ENCODE assay signal across 9 mouse cellular contexts in the genomic region with DNA sequence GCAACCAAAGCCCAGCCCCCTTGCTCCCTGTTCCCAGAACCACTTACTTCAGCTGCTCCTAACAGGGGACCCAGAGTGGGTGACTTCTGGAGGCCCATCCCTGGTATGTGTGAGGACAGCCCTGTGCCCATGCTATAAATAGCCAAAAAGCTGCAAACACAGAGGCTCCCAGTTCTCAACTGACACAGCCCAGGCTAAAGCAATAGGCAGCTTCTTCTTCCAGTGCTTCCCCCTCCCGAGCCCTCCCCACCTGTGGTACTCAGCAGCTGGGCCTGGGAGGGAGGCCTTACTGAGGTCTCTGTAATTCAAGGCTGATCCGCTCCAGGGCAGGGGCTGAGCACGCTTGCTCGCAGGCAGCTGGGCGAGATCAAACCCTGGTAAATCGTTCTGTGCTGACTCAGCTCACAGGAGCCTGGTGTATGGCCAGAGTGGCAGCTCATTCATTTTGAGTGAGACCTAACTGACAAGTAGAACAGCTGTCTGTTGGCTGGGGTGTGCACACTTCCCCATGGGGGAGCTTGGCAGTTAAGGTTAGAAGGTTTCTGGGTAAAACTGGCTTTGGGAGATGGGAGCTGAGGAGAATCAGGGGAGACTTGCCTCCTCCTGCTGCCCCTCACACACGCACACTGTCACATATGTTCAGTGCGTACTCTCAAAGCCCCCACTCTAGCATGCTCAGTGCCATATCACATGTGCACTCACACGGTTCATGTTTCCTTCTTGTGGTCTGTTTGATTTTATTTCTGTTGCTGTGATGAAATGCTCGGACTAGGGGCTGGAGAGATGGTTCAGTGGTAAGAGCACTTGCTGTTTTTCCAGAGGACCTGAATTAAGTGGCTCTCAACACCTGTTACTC. TPM values are rescaled to one million over a fixed set of nuclear protein-coding genes. Genes with fewer than 3 reads are reported as not detected.
A peak's percentile ranks its signal among the peaks of the same experiment; 100 is the strongest.
DNase-seq lines count a peak whose midpoint lies in the region; ATAC-seq and TF ChIP-seq lines count a peak whose summit lies in the region.
"Had no signal": no experiment of that assay in that cellular context is flagged by ENCODE, and none has a peak within 500 bp of the region (broad histone marks: within the 10 kb centered on the region; RNA-seq: fewer than 3 reads in every experiment).

No protein-coding gene starts in this region.

- no peak for TF ChIP-seq EP300 in lung, postnatal 0 days (IDR thresholded peaks at IDR 0.05)

- no peaks in the 10 kb centered on the region for H3K27me3 ChIP-seq in kidney, postnatal 0 days (ENCODE audit: insufficient read depth, low read length)
- H3K27me3 ChIP-seq in intestine, embryonic 15.5 days (replicated peaks) = no peaks in the 10 kb centered on the region
- no peaks in the 10 kb centered on the region for H3K27me3 ChIP-seq in lung, postnatal 0 days (replicated peaks; ENCODE audit: insufficient read depth, low read length)
- H3K27me3 ChIP-seq: liver, embryonic 15.5 days had no signal

- no peaks in the 10 kb centered on the region for H3K9me3 ChIP-seq in kidney, postnatal 0 days (replicated peaks; ENCODE audit: low read length)
- H3K9me3 ChIP-seq in intestine, embryonic 15.5 days = no peaks in the 10 kb centered on the region
- no peaks in the 10 kb centered on the region for H3K9me3 ChIP-seq in lung, postnatal 0 days (ENCODE audit: low read length)
- H3K9me3 ChIP-seq: liver, embryonic 15.5 days had no signal

- no peak overlapping the region for H3K4me2 ChIP-seq in kidney, postnatal 0 days (ENCODE audit: low read length)
- H3K4me2 ChIP-seq in intestine, embryonic 15.5 days (replicated peaks) = no peak overlapping the region
- H3K4me2 ChIP-seq in lung, postnatal 0 days (replicated peaks; ENCODE audit: low read depth, low read length) = no peak overlapping the region
- H3K4me2 ChIP-seq: liver, embryonic 15.5 days had no signal

- H3K4me1 ChIP-seq in kidney, postnatal 0 days (replicated peaks; ENCODE audit: insufficient read depth, low read length) = 0 out of 2 replicates have a peak, but pooled peaks cover 6% of the 10 kb centered on the region
- H3K4me1 ChIP-seq in intestine, embryonic 15.5 days (replicated peaks) = no peaks in the 10 kb centered on the region; the same call in 1 of the 2 replicates
- no peaks in the 10 kb centered on the region for H3K4me1 ChIP-seq in lung, postnatal 0 days (ENCODE audit: insufficient read depth, low read depth, low read length)

- DNase-seq in kidney, postnatal 0 days (ENCODE audit: low spot score) = peak; percentile 62
- no peak for DNase-seq in kidney, adult 8-10 months
- peak; percentile 27 for DNase-seq in embryo, embryonic 10.5 days (ENCODE audit: low spot score)
- peak; percentile 85 for DNase-seq in gastrocnemius, postnatal 14 days
- peak; percentile 68 for DNase-seq in lung, postnatal 0 days (ENCODE audit: low spot score)
- peak; percentile 62 for DNase-seq in right cerebral cortex, adult 18-20 months
- no peak for DNase-seq in urinary bladder, postnatal 36 days (ENCODE audit: low spot score in 2 of 2)

- intact Hi-C loops in gastrocnemius, postnatal 14 days (cut with DNase I; ENCODE audit: low total_unique reads) = no loop called here

- ATAC-seq in kidney, postnatal 0 days (replicated peaks; ENCODE audit: low FRiP score, low read depth) = no peak; the same call in 1 of the 2 replicates
- peak; percentile 90 for ATAC-seq in intestine, embryonic 15.5 days
- ATAC-seq in lung, postnatal 0 days = peak; percentile 83

- no peaks in the 10 kb centered on the region for H3K36me3 ChIP-seq in kidney, postnatal 0 days (ENCODE audit: insufficient read depth, low read length)
- H3K36me3 ChIP-seq in intestine, embryonic 15.5 days = no peaks in the 10 kb centered on the region
- H3K36me3 ChIP-seq in lung, postnatal 0 days (ENCODE audit: insufficient read depth, low read length) = no peaks in the 10 kb centered on the region
- H3K36me3 ChIP-seq: liver, embryonic 15.5 days had no signal

- H3K27ac ChIP-seq in kidney, postnatal 0 days = no peak overlapping the region
- H3K27ac ChIP-seq in intestine, embryonic 15.5 days = peak overlapping the region; percentile 4; the same call in 1 of the 2 replicates
- no peak overlapping the region for H3K27ac ChIP-seq in lung, postnatal 0 days (ENCODE audit: low read length)
- H3K27ac ChIP-seq: liver, embryonic 15.5 days had no signal

- H3K9ac ChIP-seq in kidney, postnatal 0 days (ENCODE audit: low read depth, low read length) = no peak overlapping the region
- H3K9ac ChIP-seq in intestine, embryonic 15.5 days = 0 out of 2 replicates have a peak overlapping the region, but pooled peaks have one; percentile 6
- H3K9ac ChIP-seq in lung, postnatal 0 days (replicated peaks; ENCODE audit: low read depth) = no peak overlapping the region
- H3K9ac ChIP-seq: liver, embryonic 15.5 days had no signal

- WGBS in kidney, postnatal 0 days = 32% methylated on average over 10 of the region's 10 CpGs
- WGBS in intestine, embryonic 15.5 days = 39% methylated on average over 10 of the region's 10 CpGs
- WGBS in lung, postnatal 0 days = 39% methylated on average over 10 of the region's 10 CpGs

- no peak overlapping the region for H3K4me3 ChIP-seq in kidney, postnatal 0 days (replicated peaks; ENCODE audit: low read depth, low read length)
- H3K4me3 ChIP-seq in intestine, embryonic 15.5 days (replicated peaks) = no peak overlapping the region
- no peak overlapping the region for H3K4me3 ChIP-seq in lung, postnatal 0 days (ENCODE audit: low read depth, low read length)
- H3K4me3 ChIP-seq: liver, embryonic 15.5 days had no signal

- TF ChIP-seq CTCF in kidney, postnatal 0 days (IDR thresholded peaks at IDR 0.05; ENCODE audit: low read depth) = no peak
- TF ChIP-seq CTCF in lung, postnatal 0 days (IDR thresholded peaks at IDR 0.05) = no peak

RNA-seq across cellular contexts. Expression of a gene that starts 49.9 kb away (rescaled TPM):
- polyA plus RNA-seq in kidney, postnatal 0 days (2015; fragmentation: Nextera tagmentation; extraction: Ambion mirVana) = 5.3 and 5.7 TPM in 2 replicates
- 10 to 100 TPM; 84.7 to 92.8 TPM for total RNA-seq in gastrocnemius, postnatal 14 days (2021)
- 16.1 and 16.6 TPM in 2 replicates for polyA plus RNA-seq in intestine, embryonic 15.5 days (2015; fragmentation: Nextera tagmentation; extraction: Ambion mirVana)
- polyA plus RNA-seq in lung, postnatal 0 days (2015; fragmentation: Nextera tagmentation; extraction: Ambion mirVana) = 12.6 and 13.4 TPM in 2 replicates

Comparison
In these comparisons a context has a peak if more than half of its experiments do, and no peak if none do; other contexts are left out.
1. DNase-seq: peak in kidney, postnatal 0 days (single experiment), embryo, embryonic 10.5 days (single experiment), gastrocnemius, postnatal 14 days (single experiment), lung, postnatal 0 days (single experiment) and right cerebral cortex, adult 18-20 months (single experiment); none in kidney, adult 8-10 months (0 of 2) and urinary bladder, postnatal 36 days (0 of 2).